Mouse (Mus musculus) olfactory bulb, adult 2 months (tissue): ENCODE data around the gene Gamt.

ENCODE experiments used
- CTCF ChIP-seq: fragments of 200-500 bp; IDR thresholded peaks from 2 replicates; pipeline ENCODE4 v1.5.1; 2012; ENCODE audit warnings: low read depth, mild to moderate bottlenecking, low read length, moderate library complexity; ENCODE audit not compliant: insufficient read depth
- POLR2A ChIP-seq: fragments of 200-500 bp; IDR thresholded peaks from 2 replicates; pipeline ENCODE4 v1.6.1; 2012; ENCODE audit warnings: mild to moderate bottlenecking, low read depth, low read length, moderate library complexity; ENCODE audit not compliant: insufficient read depth

GRCm38 (mm10) chr10:80227877-80228775 is 32.7 kb downstream of the Gamt start:
- TF ChIP-seq CTCF = no peak
- no peak for TF ChIP-seq POLR2A
